Mouse (Mus musculus) heart, embryonic 14.5 days (tissue): ENCODE results near the gene Phldb2. TPM values are rescaled to one million over a fixed set of nuclear protein-coding genes. Genes with fewer than 3 reads are reported as not detected.
A peak's percentile ranks its signal among the peaks of the same experiment; 100 is the strongest.

Experiments used
- ATAC-seq: fragments of 200-750 bp; cut with Nextera tagmentation; 2 replicates; pipeline ENCODE4 v1.8.0; 2017; ENCODE audit warnings: low read depth, moderate TSS enrichment; ENCODE audit not compliant: insufficient number of reproducible peaks, insufficient read depth, low FRiP score
- H3K27ac ChIP-seq, 2 experiments: fragments of 200-500 bp in 1 of 2; fragments of 300-500 bp in 1 of 2; sonication (generic) in 1 of 2; replicated peaks in 1 of 2; 2 replicates each; pipeline ENCODE4 v1.5.1; 2012 to 2014; ENCODE audit warnings: low read depth in 2 of 2, low read length in 2 of 2, control low read depth in 1 of 2, mild to moderate bottlenecking in 1 of 2, mixed read lengths in 1 of 2; ENCODE audit not compliant: control insufficient read depth in 1 of 2, insufficient read depth in 1 of 2
- H3K27me3 ChIP-seq: fragments of 300-500 bp; sonication (generic); 2 replicates; pipeline ENCODE4 v1.6.1; 2014; ENCODE audit warnings: mild to moderate bottlenecking, low read length, control low read depth; ENCODE audit not compliant: control insufficient read depth, insufficient read depth
- H3K36me3 ChIP-seq: fragments of 300-500 bp; sonication (generic); 2 replicates; pipeline ENCODE4 v1.6.1; 2014; ENCODE audit warnings: mild to moderate bottlenecking, control low read depth, low read length, mixed read lengths; ENCODE audit not compliant: control insufficient read depth, insufficient read depth
- H3K4me1 ChIP-seq, 2 experiments: fragments of 200-500 bp in 1 of 2; fragments of 300-500 bp in 1 of 2; sonication (generic) in 1 of 2; 2 replicates each; pipeline ENCODE4 v1.6.1; 2012 to 2014; ENCODE audit warnings: low read length in 2 of 2, control low read depth in 1 of 2, mixed read lengths in 1 of 2; ENCODE audit not compliant: control insufficient read depth in 2 of 2, insufficient read depth in 2 of 2
- H3K4me2 ChIP-seq: fragments of 300-500 bp; sonication (generic); 2 replicates; pipeline ENCODE4 v1.6.1; 2014; ENCODE audit warnings: mild to moderate bottlenecking, low read length
- H3K4me3 ChIP-seq, 2 experiments: fragments of 200-500 bp in 1 of 2; fragments of 300-500 bp in 1 of 2; sonication (generic) in 1 of 2; 2 replicates each; pipeline ENCODE4 v1.5.1; 2012 to 2014; ENCODE audit warnings: low read length in 2 of 2, mild to moderate bottlenecking in 2 of 2, control low read depth in 1 of 2, low read depth in 1 of 2, moderate library complexity in 1 of 2; ENCODE audit not compliant: control insufficient read depth in 1 of 2, insufficient read depth in 1 of 2
- H3K9ac ChIP-seq: fragments of 300-500 bp; sonication (generic); 2 replicates; pipeline ENCODE4 v1.6.1; 2014; ENCODE audit warnings: mild to moderate bottlenecking, low read length
- H3K9me3 ChIP-seq: fragments of 300-500 bp; sonication (generic); 2 replicates; pipeline ENCODE4 v1.6.1; 2016; ENCODE audit warnings: low read length, control low read depth; ENCODE audit not compliant: control insufficient read depth
- WGBS: fragments of 180-500 bp; shearing (Covaris S2); extraction: QIAGEN DNeasy Blood & Tissue Kit; methylation state at CpG from one replicate; pipeline ENCODE4 v1.1.7; 2014; 5-methylcytosine and 5-hydroxymethylcytosine counted together
- polyA plus RNA-seq: library from polyadenylated mRNA; unstranded; fragments of >200 nt; fragmentation: Nextera tagmentation; extraction: Ambion mirVana; gene quantifications from 2 replicates; pipeline ENCODE4 v1.2.1, GENCODE M21; 2014

The Phldb2 gene
- polyA plus RNA-seq, 1 experiment from 2014 or later = 42.9 TPM

GRCm38 (mm10) chr16:45743591-45744144 lies 209.7 kb downstream of the Phldb2 start:
- 67% methylated on average over 4 of the region's 4 CpGs for WGBS
- Histone ChIP-seq H3K27ac (peak overlapping the region in 1 of 2 experiments; percentile 90; a peak in 1 of 4 replicates), H3K27me3 (no peaks in the 10 kb centered on the region), H3K36me3 (peaks cover 45% of the 10 kb centered on the region), H3K9ac (no peak overlapping the region), H3K9me3 (no peaks in the 10 kb centered on the region), H3K4me3 (no peak overlapping the region), H3K4me1 (peaks cover 3 to 15% of the 10 kb centered on the region in 2 experiments; a peak in 3 of 4 replicates), H3K4me2 (peak overlapping the region; percentile 77; the same call in 1 of the 2 replicates)
- no peak for ATAC-seq

- H3K36me3 ChIP-seq = peaks cover 37% of the 10 kb centered on the region
- peak; percentile 98 for ATAC-seq
- peak within 1 kb of the TSS; percentile 77 for H3K4me2 ChIP-seq
- peaks cover 5 to 15% of the 10 kb centered on the region in 2 experiments; a peak in 3 of 4 replicates for H3K4me1 ChIP-seq
- peak within 1 kb of the TSS; percentile 86 for H3K9ac ChIP-seq
- H3K4me3 ChIP-seq = peak within 1 kb of the TSS; percentile 68 to 72
- no peaks in the 10 kb centered on the region for H3K27me3 ChIP-seq
- no peaks in the 10 kb centered on the region for H3K9me3 ChIP-seq
- H3K27ac ChIP-seq = peak within 1 kb of the TSS; percentile 86 to 90
- WGBS = under 1% methylated on average over 45 of the region's 51 CpGs
These were observed 210.6 kb downstream of the Phldb2 start, which contains the start of gene Abhd10 for GRCm38 (mm10) chr16:45742615-45743476. Gene Abhd10, minus strand, starts transcription at chr16:45742955.

GRCm38 (mm10) chr16:45737880-45738279 lies 215.5 kb downstream of the Phldb2 start:
- H3K4me1 ChIP-seq = peaks cover 3 to 6% of the 10 kb centered on the region in 2 experiments; a peak in 2 of 4 replicates
- 79% methylated on average over 8 of the region's 8 CpGs for WGBS
- no peak overlapping the region for H3K4me2 ChIP-seq

GRCm38 (mm10) chr16:45736724-45737123 lies 216.7 kb downstream of the Phldb2 start:
- Histone ChIP-seq H3K4me1 (peaks cover 3 to 6% of the 10 kb centered on the region in 2 experiments; a peak in 2 of 4 replicates), H3K36me3 (peaks cover 61% of the 10 kb centered on the region), H3K27ac (no peak overlapping the region), H3K4me2 (no peak overlapping the region), H3K4me3 (no peak overlapping the region), H3K27me3 (no peaks in the 10 kb centered on the region), H3K9me3 (no peaks in the 10 kb centered on the region), H3K9ac (no peak overlapping the region)
- WGBS = 92% methylated on average over 3 of the region's 3 CpGs
- no peak for ATAC-seq

More at GRCm38 (mm10) chr16:45737880-45738279, 215.5 kb downstream of the Phldb2 start:
- Histone ChIP-seq H3K27ac (no peak overlapping the region), H3K9me3 (no peaks in the 10 kb centered on the region), H3K9ac (no peak overlapping the region), H3K27me3 (no peaks in the 10 kb centered on the region), H3K4me3 (no peak overlapping the region), H3K36me3 (peaks cover 50% of the 10 kb centered on the region)
- no peak for ATAC-seq

- Histone ChIP-seq H3K9me3 (no peaks in the 10 kb centered on the region), H3K27ac (no peak overlapping the region), H3K4me2 (no peak overlapping the region), H3K27me3 (no peaks in the 10 kb centered on the region), H3K36me3 (peaks cover 53% of the 10 kb centered on the region), H3K9ac (no peak overlapping the region), H3K4me1 (peaks cover 2 to 4% of the 10 kb centered on the region in 2 experiments; a peak in 2 of 4 replicates), H3K4me3 (no peak overlapping the region)
- 90% methylated on average over 5 of the region's 5 CpGs for WGBS
- no peak for ATAC-seq
These were observed 224.2 kb downstream of the Phldb2 start for GRCm38 (mm10) chr16:45729163-45729562.

- Histone ChIP-seq H3K4me2 (peak overlapping the region; percentile 95), H3K4me1 (peaks cover 4 to 9% of the 10 kb centered on the region in 2 experiments; a peak in 2 of 4 replicates), H3K27me3 (no peaks in the 10 kb centered on the region), H3K27ac (no peak overlapping the region), H3K9me3 (no peaks in the 10 kb centered on the region), H3K9ac (peak overlapping the region; percentile 71), H3K4me3 (peak overlapping the region; percentile 54 to 69), H3K36me3 (peaks cover 14% of the 10 kb centered on the region)
- ATAC-seq = no peak
- WGBS = 2% methylated on average over 10 of the region's 10 CpGs
These were observed 228.7 kb downstream of the Phldb2 start for GRCm38 (mm10) chr16:45724742-45725102.

- H3K9me3 ChIP-seq = no peaks in the 10 kb centered on the region
- peaks cover 10% of the 10 kb centered on the region for H3K36me3 ChIP-seq
- peak within 1 kb of the TSS; percentile 54 to 69 for H3K4me3 ChIP-seq
- H3K4me1 ChIP-seq = peaks cover 4 to 9% of the 10 kb centered on the region in 2 experiments; a peak in 2 of 4 replicates
- no peak within 1 kb of the TSS for H3K27ac ChIP-seq
- H3K9ac ChIP-seq = peak within 1 kb of the TSS; percentile 71
- WGBS = 2% methylated on average over 30 of the region's 30 CpGs
- no peak for ATAC-seq
- no peaks in the 10 kb centered on the region for H3K27me3 ChIP-seq
- peak within 1 kb of the TSS; percentile 95 for H3K4me2 ChIP-seq
These were observed 229.2 kb downstream of the Phldb2 start, which contains the start of gene Tagln3 for GRCm38 (mm10) chr16:45724061-45724741. Gene Tagln3, minus strand, starts transcription at chr16:45724608.
